Mouse (Mus musculus) CH12.LX (cell line): ENCODE results near the gene Kcna6. TPM values are rescaled to one million over a fixed set of nuclear protein-coding genes. Genes with fewer than 3 reads are reported as not detected.
A peak's percentile ranks its signal among the peaks of the same experiment; 100 is the strongest.

ENCODE experiments used
- DNase-seq: peaks from one replicate; pipeline ENCODE4 v3.0.0-alpha.2; 2013; ENCODE audit errors: extremely low read depth
- H3K27ac ChIP-seq: 2 replicates; pipeline ENCODE4 v1.5.1; 2012; ENCODE audit warnings: low read depth, mild to moderate bottlenecking, control low read depth, moderate library complexity; ENCODE audit not compliant: insufficient read depth
- H3K27me3 ChIP-seq: replicated peaks from 2 replicates; pipeline ENCODE3; 2012; ENCODE audit warnings: inconsistent platforms
- H3K36me3 ChIP-seq, 2 experiments: replicated peaks in 1 of 2; 2 replicates each; pipeline versions ENCODE3 to v1.6.1; 2012; ENCODE audit warnings: inconsistent platforms in 1 of 2, low read length in 1 of 2, mild to moderate bottlenecking in 1 of 2, mixed read lengths in 1 of 2, moderate library complexity in 1 of 2; ENCODE audit not compliant: control insufficient read depth in 1 of 2, insufficient read depth in 1 of 2
- H3K4me1 ChIP-seq, 2 experiments: 2 replicates each; pipeline ENCODE4 v1.6.1; 2012; ENCODE audit warnings: inconsistent platforms in 1 of 2, moderate library complexity in 1 of 2; ENCODE audit not compliant: insufficient read depth in 2 of 2, control insufficient read depth in 1 of 2
- H3K4me2 ChIP-seq: 2 replicates; pipeline ENCODE4 v1.6.1; 2012; ENCODE audit warnings: low read depth, mild to moderate bottlenecking, control low read depth; ENCODE audit not compliant: poor library complexity, insufficient read depth, severe bottlenecking
- H3K4me3 ChIP-seq, 3 experiments: fragments of 150-350 bp in 1 of 3; sonication (generic) in 1 of 3; replicated peaks in 1 of 3; 2 replicates each; pipeline versions ENCODE3 to v1.5.1; 2011 to 2012; ENCODE audit warnings: low read depth in 2 of 3, low read length in 2 of 3, mild to moderate bottlenecking in 2 of 3, moderate library complexity in 2 of 3, control low read depth in 1 of 3, improper control_type of control experiment in 1 of 3, inconsistent platforms in 1 of 3, mixed read lengths in 1 of 3; ENCODE audit not compliant: poor library complexity in 1 of 3
- H3K79me2 ChIP-seq: replicated peaks from 2 replicates; pipeline ENCODE4 v1.6.1; 2012; ENCODE audit warnings: mild to moderate bottlenecking, moderate library complexity; ENCODE audit not compliant: control insufficient read depth, poor library complexity, insufficient read depth, severe bottlenecking; ENCODE audit errors: extremely low read depth
- H3K9ac ChIP-seq: 2 replicates; pipeline ENCODE4 v1.6.1; 2012; ENCODE audit warnings: low read depth, mild to moderate bottlenecking, control low read depth, moderate library complexity; ENCODE audit not compliant: insufficient read depth
- H3K9me3 ChIP-seq: replicated peaks from 2 replicates; pipeline ENCODE3; 2012; ENCODE audit warnings: low read length, inconsistent platforms, mixed read lengths
- BHLHE40 ChIP-seq: IDR thresholded peaks from 2 replicates; pipeline ENCODE4 v1.6.1; 2011; ENCODE audit warnings: mild to moderate bottlenecking, low read depth, low read length, improper control_type of control experiment
- CHD2 ChIP-seq: IDR thresholded peaks from 2 replicates; pipeline ENCODE4 v1.6.1; 2011; ENCODE audit warnings: low read length, improper control_type of control experiment
- CTCF ChIP-seq, 2 experiments: IDR thresholded peaks in 1 of 2; conservative IDR thresholded peaks in 1 of 2; 2 replicates each; pipeline ENCODE4 v1.5.1; 2011 to 2012; ENCODE audit warnings: low read depth in 2 of 2, low read length in 2 of 2, improper control_type of control experiment in 1 of 2, inconsistent platforms in 1 of 2, mild to moderate bottlenecking in 1 of 2, moderate library complexity in 1 of 2
- ELF1 ChIP-seq: IDR thresholded peaks from 2 replicates; pipeline ENCODE4 v1.6.1; 2014; ENCODE audit warnings: low read depth, mild to moderate bottlenecking, inconsistent platforms, low read length, improper control_type of control experiment
- ETS1 ChIP-seq: conservative IDR thresholded peaks from 2 replicates; pipeline ENCODE4 v1.6.1; 2012; ENCODE audit warnings: low read depth, mild to moderate bottlenecking, inconsistent platforms, low read length, improper control_type of control experiment, moderate library complexity
- HCFC1 ChIP-seq: IDR thresholded peaks from 2 replicates; pipeline ENCODE4 v1.6.1; 2012; ENCODE audit warnings: low read depth, mild to moderate bottlenecking, inconsistent platforms, low read length, improper control_type of control experiment
- IRF4 ChIP-seq: IDR thresholded peaks from 2 replicates; pipeline ENCODE4 v1.6.1; 2014; ENCODE audit warnings: low read depth, mild to moderate bottlenecking, inconsistent platforms, low read length, improper control_type of control experiment
- JUN ChIP-seq: IDR thresholded peaks from 2 replicates; pipeline ENCODE4 v1.6.1; 2011; ENCODE audit warnings: low read depth, mild to moderate bottlenecking, low read length, improper control_type of control experiment, moderate library complexity; ENCODE audit not compliant: insufficient read depth
- KAT2A ChIP-seq: IDR thresholded peaks from 2 replicates; pipeline ENCODE4 v1.6.1; 2012; ENCODE audit warnings: low read length, improper control_type of control experiment, inconsistent platforms; ENCODE audit not compliant: insufficient replicate concordance
- MXI1 ChIP-seq: IDR thresholded peaks from 2 replicates; pipeline ENCODE4 v1.6.1; 2011; ENCODE audit warnings: mild to moderate bottlenecking, low read depth, low read length, improper control_type of control experiment
- MYC ChIP-seq: IDR thresholded peaks from 2 replicates; pipeline ENCODE4 v1.6.1; 2011; ENCODE audit warnings: low read depth, mild to moderate bottlenecking, improper control_type of control experiment, low read length
- NELFE ChIP-seq: IDR thresholded peaks from 2 replicates; pipeline ENCODE4 v1.6.1; 2011; ENCODE audit warnings: low read depth, low read length, improper control_type of control experiment
- NRF1 ChIP-seq: IDR thresholded peaks from 2 replicates; pipeline ENCODE4 v1.6.1; 2014; ENCODE audit warnings: low read depth, mild to moderate bottlenecking, inconsistent platforms, low read length, improper control_type of control experiment, moderate library complexity
- POLR2AphosphoS2 ChIP-seq: IDR thresholded peaks from 2 replicates; pipeline ENCODE4 v1.6.1; 2011; ENCODE audit warnings: low read depth, low read length, improper control_type of control experiment
- RCOR1 ChIP-seq: conservative IDR thresholded peaks from 2 replicates; pipeline ENCODE4 v1.6.1; 2012; ENCODE audit warnings: low read depth, mild to moderate bottlenecking, inconsistent platforms, low read length, improper control_type of control experiment
- SIN3A ChIP-seq: IDR thresholded peaks from 2 replicates; pipeline ENCODE4 v1.6.1; 2012; ENCODE audit warnings: low read length, improper control_type of control experiment, inconsistent platforms
- SMC3 ChIP-seq: IDR thresholded peaks from 2 replicates; pipeline ENCODE4 v1.6.1; 2011; ENCODE audit warnings: low read depth, low read length, improper control_type of control experiment
- TBP ChIP-seq: conservative IDR thresholded peaks from 2 replicates; pipeline ENCODE4 v1.6.1; 2011; ENCODE audit warnings: low read depth, low read length, improper control_type of control experiment
- UBTF ChIP-seq: IDR thresholded peaks from 2 replicates; pipeline ENCODE4 v1.6.1; 2012; ENCODE audit warnings: low read depth, mild to moderate bottlenecking, inconsistent platforms, low read length, improper control_type of control experiment, moderate library complexity
- USF1 ChIP-seq: IDR thresholded peaks from 2 replicates; pipeline ENCODE4 v1.6.1; 2014; ENCODE audit warnings: low read depth, mild to moderate bottlenecking, inconsistent platforms, low read length, improper control_type of control experiment
- USF2 ChIP-seq: conservative IDR thresholded peaks from 2 replicates; pipeline ENCODE4 v1.6.1; 2011; ENCODE audit warnings: low read depth, low read length, improper control_type of control experiment
- ZC3H11A ChIP-seq: IDR thresholded peaks from 2 replicates; pipeline ENCODE4 v1.6.1; 2012; ENCODE audit warnings: low read depth, mild to moderate bottlenecking, inconsistent platforms, low read length, improper control_type of control experiment
- ZKSCAN1 ChIP-seq: IDR thresholded peaks from 2 replicates; pipeline ENCODE4 v1.6.1; 2012; ENCODE audit warnings: low read depth, inconsistent platforms, low read length, improper control_type of control experiment, borderline replicate concordance
- ZMIZ1 ChIP-seq: IDR thresholded peaks from 2 replicates; pipeline ENCODE4 v1.6.1; 2012; ENCODE audit warnings: low read depth, mild to moderate bottlenecking, inconsistent platforms, low read length, improper control_type of control experiment
- dilution Hi-C: fragments of 300-500 bp; cut with MboI; formaldehyde crosslinking; loops from 2 replicates; pipeline ENCODE4 v1.14.3; 2020; ENCODE audit warnings: low sequenced_read_pairs; ENCODE audit not compliant: extremely low pct_unique_long_range_greater_than_20kb, extremely low pct_ligation_motif_present
- in situ Hi-C: fragments of 300-500 bp; cut with MboI; formaldehyde crosslinking; loops from 3 replicates; pipeline ENCODE4 v1.14.3; 2019; ENCODE audit warnings: low sequenced_read_pairs, low pct_ligation_motif_present, low pct_unique_long_range_greater_than_20kb, mixed read lengths
- polyA plus RNA-seq: library from polyadenylated mRNA; unstranded; fragments of >175 nt; gene quantifications from 2 replicates; pipeline ENCODE4 v1.2.1, GENCODE M21; 2012; ENCODE audit warnings: low read depth; ENCODE audit not compliant: insufficient read length
- total RNA-seq, 2 experiments: library from RNA; depleted of rRNA; stranded (reverse); fragments of 300-350 nt in 1 of 2; fragments of >200 nt in 1 of 2; gene quantifications; 2 replicates each; pipeline ENCODE4 v1.2.3; 2012 to 2014

Kcna6 gene
- total and polyA plus RNA-seq, 3 experiments = not detected

DNA sequence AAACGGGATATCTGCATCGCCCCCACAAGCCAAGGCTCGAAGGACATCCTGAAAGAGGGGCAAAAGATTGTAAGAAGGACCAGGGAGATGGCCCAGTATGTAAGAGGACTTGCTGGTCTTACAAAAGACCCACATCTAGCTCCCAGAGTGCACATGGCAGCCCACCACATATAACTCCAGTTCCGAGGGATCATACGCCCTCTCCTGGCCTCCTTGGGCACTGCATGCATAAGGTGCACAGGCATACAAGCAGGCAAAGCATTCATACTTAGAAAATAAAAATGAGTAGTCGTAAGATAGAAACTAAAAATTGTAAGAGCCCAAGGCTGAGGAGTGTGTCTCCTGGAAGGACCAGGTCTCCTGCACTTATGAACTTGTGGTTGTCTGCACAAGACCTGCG, 61.5 kb downstream of the Kcna6 start:
- TF ChIP-seq RCOR1 (no peak), CTCF (conservative IDR thresholded peaks at IDR 0.05 in 1 of 2, IDR thresholded peaks at IDR 0.05 in 1 of 2; ENCODE audit: low read depth in 2 of 2, low read length in 2 of 2) (peak; percentile 57 to 59), NRF1 (no peak), ZKSCAN1 (no peak)
- Histone ChIP-seq H3K4me3 (no peak overlapping the region), H3K27ac (no peak overlapping the region), H3K27me3 (peaks cover 90% of the 10 kb centered on the region), H3K9ac (no peak overlapping the region), H3K4me2 (no peak overlapping the region), H3K36me3 (no peaks in the 10 kb centered on the region), H3K9me3 (no peaks in the 10 kb centered on the region), H3K79me2 (no peaks in the 10 kb centered on the region), H3K4me1 (no peaks in the 10 kb centered on the region)
- dilution Hi-C loops = no loop called here
- in situ Hi-C loops = no loop called here
- no peak for DNase-seq

DNA sequence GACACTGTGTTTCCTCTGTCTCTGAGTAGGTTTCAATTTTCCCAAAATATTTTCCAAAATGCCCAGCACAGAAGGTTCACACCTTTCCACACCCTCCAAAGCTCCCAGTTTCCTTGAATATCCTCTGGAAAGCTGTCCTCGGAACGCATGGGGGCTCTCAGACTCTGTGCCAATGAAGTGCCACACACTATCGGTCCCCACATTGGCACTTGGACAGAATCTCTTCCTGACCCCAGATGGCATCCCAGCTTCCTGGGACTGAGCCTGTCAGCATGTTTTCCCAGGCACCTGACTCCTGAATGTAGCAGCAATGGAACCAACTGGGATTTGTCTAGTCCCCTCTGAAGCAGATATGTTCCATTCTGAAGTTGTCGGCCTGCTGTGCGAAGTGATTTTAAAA, 73.5 kb downstream of the Kcna6 start:
- Histone ChIP-seq H3K4me2 (no peak overlapping the region), H3K9ac (no peak overlapping the region), H3K9me3 (no peaks in the 10 kb centered on the region), H3K4me3 (no peak overlapping the region), H3K27me3 (peaks cover 85% of the 10 kb centered on the region), H3K36me3 (no peaks in the 10 kb centered on the region), H3K27ac (no peak overlapping the region), H3K79me2 (no peaks in the 10 kb centered on the region), H3K4me1 (no peaks in the 10 kb centered on the region)
- DNase-seq = no peak
- TF ChIP-seq POLR2AphosphoS2 (no peak), ZC3H11A (no peak), MXI1 (no peak), BHLHE40 (no peak), KAT2A (no peak), TBP (no peak), ELF1 (no peak), UBTF (no peak), JUN (no peak), NRF1 (no peak), CTCF (conservative IDR thresholded peaks at IDR 0.05 in 1 of 2, IDR thresholded peaks at IDR 0.05 in 1 of 2; ENCODE audit: low read depth in 2 of 2, low read length in 2 of 2) (no peak), HCFC1 (no peak)
- in situ Hi-C loops = no loop called here
- dilution Hi-C loops = no loop called here

DNA sequence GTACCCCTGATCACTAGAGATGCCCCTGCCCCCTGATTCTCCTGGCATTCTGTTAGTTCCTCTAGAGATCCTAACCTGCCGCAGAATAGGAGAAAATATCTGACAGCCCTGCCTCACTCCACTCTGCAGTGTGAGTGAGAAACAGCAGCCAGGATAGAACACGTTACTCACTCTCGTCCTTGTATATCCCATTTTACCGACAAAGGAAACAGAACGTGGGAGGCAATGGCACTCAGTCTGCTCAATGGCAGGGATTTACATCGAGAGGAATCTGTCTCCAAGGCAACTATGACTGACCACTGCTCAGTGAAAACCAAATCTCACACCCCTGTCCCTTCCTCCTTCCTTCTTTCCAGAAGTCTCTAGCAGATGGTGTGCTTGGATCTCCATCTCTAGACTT, 74.4 kb downstream of the Kcna6 start:
- no peaks in the 10 kb centered on the region for H3K36me3 ChIP-seq
- peaks cover 86% of the 10 kb centered on the region for H3K27me3 ChIP-seq
- TF ChIP-seq UBTF (no peak), SMC3 (no peak), MYC (no peak), ETS1 (no peak), TBP (no peak), USF2 (no peak), BHLHE40 (no peak), ZMIZ1 (no peak), ZC3H11A (no peak), ELF1 (no peak), NELFE (no peak), MXI1 (no peak), USF1 (no peak), NRF1 (no peak), IRF4 (no peak), CHD2 (no peak), SIN3A (no peak)
- dilution Hi-C loops (no loop called here), in situ Hi-C loops (no loop called here)
- H3K27ac ChIP-seq = no peak overlapping the region
- DNase-seq = no peak
- H3K9me3 ChIP-seq = no peaks in the 10 kb centered on the region
- no peak overlapping the region for H3K9ac ChIP-seq
- H3K79me2 ChIP-seq = no peaks in the 10 kb centered on the region
- H3K4me3 ChIP-seq = no peak overlapping the region
- no peak overlapping the region for H3K4me2 ChIP-seq
- H3K4me1 ChIP-seq = no peaks in the 10 kb centered on the region
